Mouse (Mus musculus): ENCODE measurements around the gene Wnt10b. TPM values are rescaled to one million over a fixed set of nuclear protein-coding genes. Genes with fewer than 3 reads are reported as not detected.

Wnt10b gene
- polyA plus RNA-seq, 2 experiments = 0.03 TPM; not detected in 1

GRCm38 (mm10) chr15:98791771-98792170 lies 13.8 kb upstream of the Wnt10b start:
- 2% methylated on average over 23 of the region's 23 CpGs for WGBS (ENCODE audit: insufficient replicate concordance)
- H3K27ac ChIP-seq = no peak overlapping the region
- H3K4me1 ChIP-seq (replicated peaks; ENCODE audit: control insufficient read depth in 2 of 2, insufficient read depth in 2 of 2, low read length in 1 of 2) = no peaks in the 10 kb centered on the region
- no peaks in the 10 kb centered on the region for H3K9me3 ChIP-seq (ENCODE audit: control insufficient read depth, low read length)
- no peak for ATAC-seq (ENCODE audit: insufficient read depth)
- H3K4me2 ChIP-seq (ENCODE audit: low read depth) = no peak overlapping the region
- no peak for DNase-seq (ENCODE audit: low read depth in 3 of 3, low spot score in 3 of 3)
- no peak overlapping the region for H3K4me3 ChIP-seq (ENCODE audit: insufficient read depth in 1 of 2, low read depth in 2 of 2, low read length in 2 of 2)
- H3K27me3 ChIP-seq (ENCODE audit: control insufficient read depth, insufficient read depth, low read length) = peaks cover 96% of the 10 kb centered on the region
- no peak overlapping the region for H3K9ac ChIP-seq (replicated peaks)
- H3K36me3 ChIP-seq (replicated peaks; ENCODE audit: control insufficient read depth, insufficient read depth, low read depth) = no peaks in the 10 kb centered on the region
- TF ChIP-seq EP300 (IDR thresholded peaks at IDR 0.05; ENCODE audit: low read depth) (no peak), CTCF (IDR thresholded peaks at IDR 0.05; ENCODE audit: low read depth) (no peak)

- 6% methylated on average over 12 of the region's 12 CpGs for WGBS (ENCODE audit: insufficient replicate concordance)
- TF ChIP-seq EP300 (IDR thresholded peaks at IDR 0.05; ENCODE audit: low read depth) (no peak), CTCF (IDR thresholded peaks at IDR 0.05; ENCODE audit: low read depth) (no peak)
- Histone ChIP-seq H3K4me3 (ENCODE audit: insufficient read depth in 1 of 2, low read depth in 2 of 2, low read length in 2 of 2) (no peak overlapping the region), H3K9me3 (ENCODE audit: control insufficient read depth, low read length) (no peaks in the 10 kb centered on the region), H3K36me3 (replicated peaks; ENCODE audit: control insufficient read depth, insufficient read depth, low read depth) (no peaks in the 10 kb centered on the region), H3K4me2 (ENCODE audit: low read depth) (no peak overlapping the region), H3K27me3 (ENCODE audit: control insufficient read depth, insufficient read depth, low read length) (peaks cover 94% of the 10 kb centered on the region), H3K4me1 (replicated peaks; ENCODE audit: control insufficient read depth in 2 of 2, insufficient read depth in 2 of 2, low read length in 1 of 2) (no peaks in the 10 kb centered on the region), H3K9ac (replicated peaks) (no peak overlapping the region), H3K27ac (no peak overlapping the region)
- ATAC-seq (ENCODE audit: insufficient read depth) (no peak), DNase-seq (ENCODE audit: low read depth in 3 of 3, low spot score in 3 of 3) (no peak)
Observed at GRCm38 (mm10) chr15:98791221-98791620, 13.3 kb upstream of the Wnt10b start.

- Histone ChIP-seq H3K9me3 (ENCODE audit: control insufficient read depth, low read length) (no peaks in the 10 kb centered on the region), H3K27me3 (ENCODE audit: control insufficient read depth, insufficient read depth, low read length) (peaks cover 90% of the 10 kb centered on the region), H3K4me2 (ENCODE audit: low read depth) (no peak overlapping the region), H3K9ac (replicated peaks) (no peak overlapping the region), H3K27ac (no peak overlapping the region), H3K36me3 (replicated peaks; ENCODE audit: control insufficient read depth, insufficient read depth, low read depth) (no peaks in the 10 kb centered on the region), H3K4me1 (replicated peaks; ENCODE audit: control insufficient read depth in 2 of 2, insufficient read depth in 2 of 2, low read length in 1 of 2) (no peaks in the 10 kb centered on the region), H3K4me3 (ENCODE audit: insufficient read depth in 1 of 2, low read depth in 2 of 2, low read length in 2 of 2) (no peak overlapping the region)
- ATAC-seq (ENCODE audit: insufficient read depth) (no peak), DNase-seq (ENCODE audit: low read depth in 3 of 3, low spot score in 3 of 3) (no peak)
- WGBS (ENCODE audit: insufficient replicate concordance) = 1% methylated on average over 23 of the region's 23 CpGs
- TF ChIP-seq CTCF (IDR thresholded peaks at IDR 0.05; ENCODE audit: low read depth) (no peak), EP300 (IDR thresholded peaks at IDR 0.05; ENCODE audit: low read depth) (no peak)
Observed at GRCm38 (mm10) chr15:98790761-98791160, 12.8 kb upstream of the Wnt10b start.

- ATAC-seq (ENCODE audit: insufficient read depth) (no peak), DNase-seq (ENCODE audit: low read depth in 3 of 3, low spot score in 3 of 3) (no peak)
- peaks cover 81% of the 10 kb centered on the region for H3K27me3 ChIP-seq (ENCODE audit: control insufficient read depth, insufficient read depth, low read length)
- H3K4me2 ChIP-seq (ENCODE audit: low read depth) = no peak within 1 kb of the TSS
- 6% methylated on average over 51 of the region's 51 CpGs for WGBS (ENCODE audit: insufficient replicate concordance)
- H3K27ac ChIP-seq = no peak within 1 kb of the TSS
- no peaks in the 10 kb centered on the region for H3K36me3 ChIP-seq (replicated peaks; ENCODE audit: control insufficient read depth, insufficient read depth, low read depth)
- no peak within 1 kb of the TSS for H3K9ac ChIP-seq (replicated peaks)
- H3K4me3 ChIP-seq (ENCODE audit: insufficient read depth in 1 of 2, low read depth in 2 of 2, low read length in 2 of 2) = no peak within 1 kb of the TSS
- no peaks in the 10 kb centered on the region for H3K9me3 ChIP-seq (ENCODE audit: control insufficient read depth, low read length)
- no peaks in the 10 kb centered on the region for H3K4me1 ChIP-seq (replicated peaks; ENCODE audit: control insufficient read depth in 2 of 2, insufficient read depth in 2 of 2, low read length in 1 of 2)
- TF ChIP-seq CTCF (IDR thresholded peaks at IDR 0.05; ENCODE audit: low read depth) (peak; percentile 74), EP300 (IDR thresholded peaks at IDR 0.05; ENCODE audit: low read depth) (no peak)
Observed at GRCm38 (mm10) chr15:98789661-98790535, 11.9 kb upstream of the Wnt10b start, which contains the start of gene Wnt1. Gene Wnt1, plus strand, starts transcription at chr15:98789857.

- H3K36me3 ChIP-seq (replicated peaks; ENCODE audit: control insufficient read depth, insufficient read depth, low read depth) = no peaks in the 10 kb centered on the region
- DNase-seq (ENCODE audit: low read depth in 3 of 3, low spot score in 3 of 3) = no peak
- TF ChIP-seq CTCF (IDR thresholded peaks at IDR 0.05; ENCODE audit: low read depth) (no peak), EP300 (IDR thresholded peaks at IDR 0.05; ENCODE audit: low read depth) (no peak)
- 11% methylated on average over 24 of the region's 24 CpGs for WGBS (ENCODE audit: insufficient replicate concordance)
- H3K4me2 ChIP-seq (ENCODE audit: low read depth) = no peak overlapping the region
- no peak overlapping the region for H3K27ac ChIP-seq
- no peak for ATAC-seq (ENCODE audit: insufficient read depth)
- no peak overlapping the region for H3K4me3 ChIP-seq (ENCODE audit: insufficient read depth in 1 of 2, low read depth in 2 of 2, low read length in 2 of 2)
- H3K27me3 ChIP-seq (ENCODE audit: control insufficient read depth, insufficient read depth, low read length) = peaks cover 74% of the 10 kb centered on the region
- no peak overlapping the region for H3K9ac ChIP-seq (replicated peaks)
- no peaks in the 10 kb centered on the region for H3K9me3 ChIP-seq (ENCODE audit: control insufficient read depth, low read length)
- H3K4me1 ChIP-seq (replicated peaks; ENCODE audit: control insufficient read depth in 2 of 2, insufficient read depth in 2 of 2, low read length in 1 of 2) = no peaks in the 10 kb centered on the region
Observed at GRCm38 (mm10) chr15:98788972-98789660, 11.2 kb upstream of the Wnt10b start.
